Mouse (Mus musculus) heart, embryonic 14.5 days (tissue): ENCODE measurements around the gene Vta1. TPM values are rescaled to one million over a fixed set of nuclear protein-coding genes. Genes with fewer than 3 reads are reported as not detected.

Experiments used
- ATAC-seq: fragments of 200-750 bp; cut with Nextera tagmentation; 2 replicates; pipeline ENCODE4 v1.8.0; 2017; ENCODE audit warnings: low read depth, moderate TSS enrichment; ENCODE audit not compliant: insufficient number of reproducible peaks, insufficient read depth, low FRiP score
- H3K27ac ChIP-seq, 2 experiments: fragments of 200-500 bp in 1 of 2; fragments of 300-500 bp in 1 of 2; sonication (generic) in 1 of 2; replicated peaks in 1 of 2; 2 replicates each; pipeline ENCODE4 v1.5.1; 2012 to 2014; ENCODE audit warnings: low read depth in 2 of 2, low read length in 2 of 2, control low read depth in 1 of 2, mild to moderate bottlenecking in 1 of 2, mixed read lengths in 1 of 2; ENCODE audit not compliant: control insufficient read depth in 1 of 2, insufficient read depth in 1 of 2
- H3K27me3 ChIP-seq: fragments of 300-500 bp; sonication (generic); 2 replicates; pipeline ENCODE4 v1.6.1; 2014; ENCODE audit warnings: mild to moderate bottlenecking, low read length, control low read depth; ENCODE audit not compliant: control insufficient read depth, insufficient read depth
- H3K36me3 ChIP-seq: fragments of 300-500 bp; sonication (generic); 2 replicates; pipeline ENCODE4 v1.6.1; 2014; ENCODE audit warnings: mild to moderate bottlenecking, control low read depth, low read length, mixed read lengths; ENCODE audit not compliant: control insufficient read depth, insufficient read depth
- H3K4me1 ChIP-seq, 2 experiments: fragments of 200-500 bp in 1 of 2; fragments of 300-500 bp in 1 of 2; sonication (generic) in 1 of 2; 2 replicates each; pipeline ENCODE4 v1.6.1; 2012 to 2014; ENCODE audit warnings: low read length in 2 of 2, control low read depth in 1 of 2, mixed read lengths in 1 of 2; ENCODE audit not compliant: control insufficient read depth in 2 of 2, insufficient read depth in 2 of 2
- H3K4me2 ChIP-seq: fragments of 300-500 bp; sonication (generic); 2 replicates; pipeline ENCODE4 v1.6.1; 2014; ENCODE audit warnings: mild to moderate bottlenecking, low read length
- H3K4me3 ChIP-seq, 2 experiments: fragments of 200-500 bp in 1 of 2; fragments of 300-500 bp in 1 of 2; sonication (generic) in 1 of 2; 2 replicates each; pipeline ENCODE4 v1.5.1; 2012 to 2014; ENCODE audit warnings: low read length in 2 of 2, mild to moderate bottlenecking in 2 of 2, control low read depth in 1 of 2, low read depth in 1 of 2, moderate library complexity in 1 of 2; ENCODE audit not compliant: control insufficient read depth in 1 of 2, insufficient read depth in 1 of 2
- H3K9ac ChIP-seq: fragments of 300-500 bp; sonication (generic); 2 replicates; pipeline ENCODE4 v1.6.1; 2014; ENCODE audit warnings: mild to moderate bottlenecking, low read length
- H3K9me3 ChIP-seq: fragments of 300-500 bp; sonication (generic); 2 replicates; pipeline ENCODE4 v1.6.1; 2016; ENCODE audit warnings: low read length, control low read depth; ENCODE audit not compliant: control insufficient read depth
- WGBS: fragments of 180-500 bp; shearing (Covaris S2); extraction: QIAGEN DNeasy Blood & Tissue Kit; methylation state at CpG from one replicate; pipeline ENCODE4 v1.1.7; 2014; 5-methylcytosine and 5-hydroxymethylcytosine counted together
- polyA plus RNA-seq: library from polyadenylated mRNA; unstranded; fragments of >200 nt; fragmentation: Nextera tagmentation; extraction: Ambion mirVana; gene quantifications from 2 replicates; pipeline ENCODE4 v1.2.1, GENCODE M21; 2014

The Vta1 gene
- polyA plus RNA-seq, 1 experiment from 2014 or later = 96.7 TPM

GRCm38 (mm10) chr10:14618301-14618700, 87.1 kb downstream of the Vta1 start:
- 0 out of 2 replicates have a peak, but pooled peaks cover 10% of the 10 kb centered on the region for H3K9me3 ChIP-seq
- H3K9ac ChIP-seq = no peak overlapping the region
- H3K27ac ChIP-seq = no peak overlapping the region
- no peaks in the 10 kb centered on the region for H3K36me3 ChIP-seq
- H3K4me1 ChIP-seq = no peaks in the 10 kb centered on the region
- H3K27me3 ChIP-seq = no peaks in the 10 kb centered on the region
- H3K4me3 ChIP-seq = no peak overlapping the region
- no peak overlapping the region for H3K4me2 ChIP-seq
- ATAC-seq = no peak
- 83% methylated on average over 1 of the region's 1 CpGs for WGBS

DNA sequence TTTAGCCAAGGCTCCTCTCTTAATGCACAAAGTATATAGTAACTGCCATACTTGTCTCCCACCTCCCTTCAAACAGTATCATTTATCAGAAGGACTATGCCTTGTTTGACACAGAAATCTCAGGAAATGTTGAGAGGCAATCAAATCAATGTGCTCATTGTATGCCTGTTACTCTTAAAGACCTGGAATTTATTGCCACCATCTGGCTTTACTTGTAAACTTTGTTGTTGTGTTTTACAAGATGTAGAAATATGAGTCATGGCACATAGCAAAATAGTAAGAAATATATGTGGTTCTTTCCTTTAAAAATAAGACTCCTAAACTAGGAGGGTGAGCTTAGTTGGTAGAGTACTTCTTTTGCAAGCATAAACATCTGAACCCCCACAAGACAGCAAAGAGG, 89.9 kb downstream of the Vta1 start:
- Histone ChIP-seq H3K9ac (no peak overlapping the region), H3K4me1 (no peaks in the 10 kb centered on the region), H3K27me3 (no peaks in the 10 kb centered on the region), H3K9me3 (0 out of 2 replicates have a peak, but pooled peaks cover 10% of the 10 kb centered on the region), H3K36me3 (no peaks in the 10 kb centered on the region), H3K4me2 (no peak overlapping the region), H3K4me3 (no peak overlapping the region), H3K27ac (no peak overlapping the region)
- no peak for ATAC-seq

- H3K9me3 ChIP-seq = no peaks in the 10 kb centered on the region
- ATAC-seq = no peak
- H3K4me3 ChIP-seq = no peak overlapping the region
- H3K9ac ChIP-seq = no peak overlapping the region
- H3K4me2 ChIP-seq = no peak overlapping the region
- H3K4me1 ChIP-seq = no peaks in the 10 kb centered on the region
- no peaks in the 10 kb centered on the region for H3K36me3 ChIP-seq
- WGBS = 67% methylated on average over 5 of the region's 5 CpGs
- no peak overlapping the region for H3K27ac ChIP-seq
- no peaks in the 10 kb centered on the region for H3K27me3 ChIP-seq
Measured at GRCm38 (mm10) chr10:14607597-14607996, 97.8 kb downstream of the Vta1 start.

Other genes with a start within 250 kb of the Vta1 start
- 19.2 and 24.2 TPM in 2 replicates for gene Adgrg6, start 159.9 kb downstream of the Vta1 start, polyA plus RNA-seq
- 0.41 TPM in 1 of 2 replicates, not detected in the other for gene Nmbr, start within 50 bp of the Vta1 start, polyA plus RNA-seq
- gene Gje1, start 12.7 kb upstream of the Vta1 start, polyA plus RNA-seq = not detected in 2 replicates